18 mouse cellular contexts compared by ENCODE assay signal in the genomic region with DNA sequence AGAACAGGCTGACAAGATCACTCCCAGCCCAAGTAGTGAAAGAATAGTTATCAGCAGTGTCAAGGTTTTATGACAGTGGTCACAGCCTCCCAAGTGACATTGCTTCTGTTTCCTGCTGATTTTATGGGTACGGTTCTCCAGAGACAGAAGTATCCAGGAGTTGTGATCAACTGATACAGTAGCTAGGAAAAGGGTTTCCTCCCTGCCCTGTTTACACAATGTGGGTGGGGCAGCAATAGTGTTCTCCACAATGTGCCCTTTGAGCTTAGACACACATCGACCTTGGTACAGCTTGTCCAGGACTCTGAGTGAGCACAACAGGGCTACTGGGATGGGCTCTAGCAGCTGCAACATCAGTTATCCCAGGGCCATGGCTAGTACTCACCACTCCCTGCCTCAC. TPM values are rescaled to one million over a fixed set of nuclear protein-coding genes. Genes with fewer than 3 reads are reported as not detected.
DNase-seq lines count a peak whose midpoint lies in the region; TF ChIP-seq lines count a peak whose summit lies in the region.
"Had no signal": no experiment of that assay in that cellular context is flagged by ENCODE, and none has a peak within 500 bp of the region (broad histone marks: within the 10 kb centered on the region; RNA-seq: fewer than 3 reads in every experiment).

No protein-coding gene starts in this region.

- intact Hi-C loops in gastrocnemius, adult 2 months (cut with DNase I) = no loop called here

- H3K27ac ChIP-seq in gastrocnemius, adult 2 months = no peak overlapping the region
- H3K27ac ChIP-seq: embryonic facial prominence, embryonic 13.5 days; forebrain, embryonic 13.5 days; limb, embryonic 12.5 days; midbrain, embryonic 12.5 days; neural tube, embryonic 13.5 days had no signal

- peak; percentile 89 for DNase-seq in 416B (ENCODE audit: low read depth)
- DNase-seq in MEL-GATA-1-ER (ENCODE audit: extremely low read depth, low read depth) = peak; percentile 89
- DNase-seq in large intestine, adult 2 months (ENCODE audit: low read depth, low spot score) = peak; percentile 93
- peak; percentile 17 for DNase-seq in lung, postnatal 10 days
- DNase-seq in embryo, embryonic 11 days = no peak
- DNase-seq in adrenal gland, postnatal 25 days = no peak
- no peak for DNase-seq in layer of hippocampus, postnatal 14 days (ENCODE audit: low spot score in 2 of 2)
- no peak for DNase-seq in gastrocnemius, adult 2 months
- DNase-seq: cerebellum, adult 9-11 months; gastrocnemius, postnatal 14 days; kidney, adult 2 months; layer of hippocampus, adult 9-11 months had no signal

- WGBS in large intestine, adult 2 months = 6% methylated on average over 2 of the region's 2 CpGs

- TF ChIP-seq CTCF in gastrocnemius, adult 2 months (IDR thresholded peaks at IDR 0.05) = no peak

- no peak overlapping the region for H3K4me3 ChIP-seq in gastrocnemius, adult 2 months
- H3K4me3 ChIP-seq: embryonic facial prominence, embryonic 13.5 days; forebrain, embryonic 13.5 days; limb, embryonic 12.5 days; midbrain, embryonic 12.5 days; neural tube, embryonic 13.5 days had no signal

RNA-seq across cellular contexts. Expression of a gene that starts 9.8 kb away (rescaled TPM):
- not detected in 2 replicates for polyA plus RNA-seq in large intestine, adult 2 months (2012; rRNA removed)
- not detected in 2 replicates for total RNA-seq in adrenal gland, postnatal 25 days (2021)
- not detected for total RNA-seq in layer of hippocampus, postnatal 14 days (2021)
- total RNA-seq in gastrocnemius, adult 2 months (2021) = not detected
- total RNA-seq: gastrocnemius, postnatal 14 days; heart, postnatal 25 days had no signal
- polyA plus RNA-seq: embryonic facial prominence, embryonic 13.5 days; forebrain, embryonic 13.5 days; kidney, adult 2 months; limb, embryonic 12.5 days; midbrain, embryonic 12.5 days; neural tube, embryonic 13.5 days had no signal

RNA-seq across cellular contexts. Expression of a gene that starts 14.6 kb away (rescaled TPM):
- polyA plus RNA-seq in large intestine, adult 2 months (2012; rRNA removed) = not detected in 2 replicates
- total RNA-seq in adrenal gland, postnatal 25 days (2021) = not detected in 2 replicates
- total RNA-seq in layer of hippocampus, postnatal 14 days (2021) = not detected
- total RNA-seq in gastrocnemius, adult 2 months (2021) = not detected
- total RNA-seq: gastrocnemius, postnatal 14 days; heart, postnatal 25 days had no signal
- polyA plus RNA-seq: embryonic facial prominence, embryonic 13.5 days; forebrain, embryonic 13.5 days; kidney, adult 2 months; limb, embryonic 12.5 days; midbrain, embryonic 12.5 days; neural tube, embryonic 13.5 days had no signal

Comparison
In these comparisons a context has a peak if more than half of its experiments do, and no peak if none do; other contexts are left out.
1. DNase-seq: peak in 416B (single experiment), MEL-GATA-1-ER (single experiment), large intestine, adult 2 months (single experiment) and lung, postnatal 10 days (single experiment); none in embryo, embryonic 11 days (single experiment), adrenal gland, postnatal 25 days (single experiment), layer of hippocampus, postnatal 14 days (0 of 2) and gastrocnemius, adult 2 months (single experiment).